Mouse (Mus musculus) kidney, adult 2 months (tissue): ENCODE data around the gene 4931428F04Rik.

Experiments
- CTCF ChIP-seq: fragments of 200-500 bp; conservative IDR thresholded peaks from 2 replicates; pipeline ENCODE4 v1.5.1; 2011; ENCODE audit warnings: low read depth, mild to moderate bottlenecking, control low read depth, low read length, moderate library complexity, mixed read lengths; ENCODE audit not compliant: insufficient read depth, insufficient read length
- POLR2A ChIP-seq: fragments of 200-500 bp; IDR thresholded peaks from one replicate; pipeline ENCODE4 v1.6.1; 2011; ENCODE audit warnings: low read depth, low read length, control low read depth

- TF ChIP-seq CTCF = no peak
- no peak for TF ChIP-seq POLR2A
These were observed 30.5 kb downstream of the 4931428F04Rik start for GRCm38 (mm10) chr8:105258911-105259720.
